Mouse (Mus musculus) CH12.LX (cell line): Measurements from ENCODE around the gene Cacna1c. TPM values are rescaled to one million over a fixed set of nuclear protein-coding genes. Genes with fewer than 3 reads are reported as not detected.

Experiments
- DNase-seq: peaks from one replicate; pipeline ENCODE4 v3.0.0-alpha.2; 2013; ENCODE audit errors: extremely low read depth
- H3K27ac ChIP-seq: 2 replicates; pipeline ENCODE4 v1.5.1; 2012; ENCODE audit warnings: low read depth, mild to moderate bottlenecking, control low read depth, moderate library complexity; ENCODE audit not compliant: insufficient read depth
- H3K27me3 ChIP-seq: replicated peaks from 2 replicates; pipeline ENCODE3; 2012; ENCODE audit warnings: inconsistent platforms
- H3K36me3 ChIP-seq, 2 experiments: replicated peaks in 1 of 2; 2 replicates each; pipeline versions ENCODE3 to v1.6.1; 2012; ENCODE audit warnings: inconsistent platforms in 1 of 2, low read length in 1 of 2, mild to moderate bottlenecking in 1 of 2, mixed read lengths in 1 of 2, moderate library complexity in 1 of 2; ENCODE audit not compliant: control insufficient read depth in 1 of 2, insufficient read depth in 1 of 2
- H3K4me1 ChIP-seq, 2 experiments: 2 replicates each; pipeline ENCODE4 v1.6.1; 2012; ENCODE audit warnings: inconsistent platforms in 1 of 2, moderate library complexity in 1 of 2; ENCODE audit not compliant: insufficient read depth in 2 of 2, control insufficient read depth in 1 of 2
- H3K4me2 ChIP-seq: 2 replicates; pipeline ENCODE4 v1.6.1; 2012; ENCODE audit warnings: low read depth, mild to moderate bottlenecking, control low read depth; ENCODE audit not compliant: poor library complexity, insufficient read depth, severe bottlenecking
- H3K4me3 ChIP-seq, 3 experiments: fragments of 150-350 bp in 1 of 3; sonication (generic) in 1 of 3; replicated peaks in 1 of 3; 2 replicates each; pipeline versions ENCODE3 to v1.5.1; 2011 to 2012; ENCODE audit warnings: low read depth in 2 of 3, low read length in 2 of 3, mild to moderate bottlenecking in 2 of 3, moderate library complexity in 2 of 3, control low read depth in 1 of 3, improper control_type of control experiment in 1 of 3, inconsistent platforms in 1 of 3, mixed read lengths in 1 of 3; ENCODE audit not compliant: poor library complexity in 1 of 3
- H3K79me2 ChIP-seq: replicated peaks from 2 replicates; pipeline ENCODE4 v1.6.1; 2012; ENCODE audit warnings: mild to moderate bottlenecking, moderate library complexity; ENCODE audit not compliant: control insufficient read depth, poor library complexity, insufficient read depth, severe bottlenecking; ENCODE audit errors: extremely low read depth
- H3K9ac ChIP-seq: 2 replicates; pipeline ENCODE4 v1.6.1; 2012; ENCODE audit warnings: low read depth, mild to moderate bottlenecking, control low read depth, moderate library complexity; ENCODE audit not compliant: insufficient read depth
- H3K9me3 ChIP-seq: replicated peaks from 2 replicates; pipeline ENCODE3; 2012; ENCODE audit warnings: low read length, inconsistent platforms, mixed read lengths
- CHD1 ChIP-seq: IDR thresholded peaks from 2 replicates; pipeline ENCODE4 v1.6.1; 2012; ENCODE audit warnings: low read depth, low read length, improper control_type of control experiment, inconsistent platforms
- CTCF ChIP-seq, 2 experiments: IDR thresholded peaks in 1 of 2; conservative IDR thresholded peaks in 1 of 2; 2 replicates each; pipeline ENCODE4 v1.5.1; 2011 to 2012; ENCODE audit warnings: low read depth in 2 of 2, low read length in 2 of 2, improper control_type of control experiment in 1 of 2, inconsistent platforms in 1 of 2, mild to moderate bottlenecking in 1 of 2, moderate library complexity in 1 of 2
- ETS1 ChIP-seq: conservative IDR thresholded peaks from 2 replicates; pipeline ENCODE4 v1.6.1; 2012; ENCODE audit warnings: low read depth, mild to moderate bottlenecking, inconsistent platforms, low read length, improper control_type of control experiment, moderate library complexity
- GABPA ChIP-seq: IDR thresholded peaks from 2 replicates; pipeline ENCODE4 v1.6.1; 2012; ENCODE audit warnings: low read depth, low read length, improper control_type of control experiment, inconsistent platforms; ENCODE audit not compliant: insufficient replicate concordance
- HCFC1 ChIP-seq: IDR thresholded peaks from 2 replicates; pipeline ENCODE4 v1.6.1; 2012; ENCODE audit warnings: low read depth, mild to moderate bottlenecking, inconsistent platforms, low read length, improper control_type of control experiment
- JUN ChIP-seq: IDR thresholded peaks from 2 replicates; pipeline ENCODE4 v1.6.1; 2011; ENCODE audit warnings: low read depth, mild to moderate bottlenecking, low read length, improper control_type of control experiment, moderate library complexity; ENCODE audit not compliant: insufficient read depth
- KAT2A ChIP-seq: IDR thresholded peaks from 2 replicates; pipeline ENCODE4 v1.6.1; 2012; ENCODE audit warnings: low read length, improper control_type of control experiment, inconsistent platforms; ENCODE audit not compliant: insufficient replicate concordance
- MAFK ChIP-seq: IDR thresholded peaks from 2 replicates; pipeline ENCODE4 v1.6.1; 2011; ENCODE audit warnings: low read length, improper control_type of control experiment; ENCODE audit not compliant: insufficient replicate concordance
- MEF2A ChIP-seq: IDR thresholded peaks from 2 replicates; pipeline ENCODE4 v1.6.1; 2014; ENCODE audit warnings: low read depth, mild to moderate bottlenecking, inconsistent platforms, low read length, improper control_type of control experiment, borderline replicate concordance
- MXI1 ChIP-seq: IDR thresholded peaks from 2 replicates; pipeline ENCODE4 v1.6.1; 2011; ENCODE audit warnings: mild to moderate bottlenecking, low read depth, low read length, improper control_type of control experiment
- MYC ChIP-seq: IDR thresholded peaks from 2 replicates; pipeline ENCODE4 v1.6.1; 2011; ENCODE audit warnings: low read depth, mild to moderate bottlenecking, improper control_type of control experiment, low read length
- NELFE ChIP-seq: IDR thresholded peaks from 2 replicates; pipeline ENCODE4 v1.6.1; 2011; ENCODE audit warnings: low read depth, low read length, improper control_type of control experiment
- PAX5 ChIP-seq: IDR thresholded peaks from 2 replicates; pipeline ENCODE4 v1.6.1; 2012; ENCODE audit warnings: low read length, inconsistent platforms, mixed read lengths
- POLR2AphosphoS2 ChIP-seq: IDR thresholded peaks from 2 replicates; pipeline ENCODE4 v1.6.1; 2011; ENCODE audit warnings: low read depth, low read length, improper control_type of control experiment
- RAD21 ChIP-seq: IDR thresholded peaks from 2 replicates; pipeline ENCODE4 v1.6.1; 2011; ENCODE audit warnings: low read depth, mild to moderate bottlenecking, low read length, improper control_type of control experiment, moderate library complexity
- RCOR1 ChIP-seq: conservative IDR thresholded peaks from 2 replicates; pipeline ENCODE4 v1.6.1; 2012; ENCODE audit warnings: low read depth, mild to moderate bottlenecking, inconsistent platforms, low read length, improper control_type of control experiment
- SIN3A ChIP-seq: IDR thresholded peaks from 2 replicates; pipeline ENCODE4 v1.6.1; 2012; ENCODE audit warnings: low read length, improper control_type of control experiment, inconsistent platforms
- SMC3 ChIP-seq: IDR thresholded peaks from 2 replicates; pipeline ENCODE4 v1.6.1; 2011; ENCODE audit warnings: low read depth, low read length, improper control_type of control experiment
- TBP ChIP-seq: conservative IDR thresholded peaks from 2 replicates; pipeline ENCODE4 v1.6.1; 2011; ENCODE audit warnings: low read depth, low read length, improper control_type of control experiment
- TCF12 ChIP-seq: IDR thresholded peaks from 2 replicates; pipeline ENCODE4 v1.6.1; 2014; ENCODE audit warnings: low read depth, mild to moderate bottlenecking, inconsistent platforms, low read length, improper control_type of control experiment
- UBTF ChIP-seq: IDR thresholded peaks from 2 replicates; pipeline ENCODE4 v1.6.1; 2012; ENCODE audit warnings: low read depth, mild to moderate bottlenecking, inconsistent platforms, low read length, improper control_type of control experiment, moderate library complexity
- ZC3H11A ChIP-seq: IDR thresholded peaks from 2 replicates; pipeline ENCODE4 v1.6.1; 2012; ENCODE audit warnings: low read depth, mild to moderate bottlenecking, inconsistent platforms, low read length, improper control_type of control experiment
- ZKSCAN1 ChIP-seq: IDR thresholded peaks from 2 replicates; pipeline ENCODE4 v1.6.1; 2012; ENCODE audit warnings: low read depth, inconsistent platforms, low read length, improper control_type of control experiment, borderline replicate concordance
- ZMIZ1 ChIP-seq: IDR thresholded peaks from 2 replicates; pipeline ENCODE4 v1.6.1; 2012; ENCODE audit warnings: low read depth, mild to moderate bottlenecking, inconsistent platforms, low read length, improper control_type of control experiment
- ZNF384 ChIP-seq: IDR thresholded peaks from 2 replicates; pipeline ENCODE4 v1.6.1; 2012; ENCODE audit warnings: low read depth, low read length, improper control_type of control experiment, inconsistent platforms
- dilution Hi-C: fragments of 300-500 bp; cut with MboI; formaldehyde crosslinking; loops from 2 replicates; pipeline ENCODE4 v1.14.3; 2020; ENCODE audit warnings: low sequenced_read_pairs; ENCODE audit not compliant: extremely low pct_unique_long_range_greater_than_20kb, extremely low pct_ligation_motif_present
- in situ Hi-C: fragments of 300-500 bp; cut with MboI; formaldehyde crosslinking; loops from 3 replicates; pipeline ENCODE4 v1.14.3; 2019; ENCODE audit warnings: low sequenced_read_pairs, low pct_ligation_motif_present, low pct_unique_long_range_greater_than_20kb, mixed read lengths
- polyA plus RNA-seq: library from polyadenylated mRNA; unstranded; fragments of >175 nt; gene quantifications from 2 replicates; pipeline ENCODE4 v1.2.1, GENCODE M21; 2012; ENCODE audit warnings: low read depth; ENCODE audit not compliant: insufficient read length
- total RNA-seq, 2 experiments: library from RNA; depleted of rRNA; stranded (reverse); fragments of 300-350 nt in 1 of 2; fragments of >200 nt in 1 of 2; gene quantifications; 2 replicates each; pipeline ENCODE4 v1.2.3; 2012 to 2014

Gene Cacna1c
- total and polyA plus RNA-seq, 3 experiments, result 0.04 TPM; not detected in 2

GRCm38 (mm10) chr6:118926669-118927068 is 269.5 kb downstream of the Cacna1c start:
- H3K4me1 ChIP-seq, result no peaks in the 10 kb centered on the region
- no peaks in the 10 kb centered on the region for H3K36me3 ChIP-seq
- H3K4me3 ChIP-seq, result no peak overlapping the region
- no peak for DNase-seq
- in situ Hi-C loops (loop anchor here (25.0 kb wide), 1 partner anchor 186 kb away; no protein-coding TSS in a partner anchor), dilution Hi-C loops (no loop called here)
- H3K4me2 ChIP-seq, result no peak overlapping the region
- TF ChIP-seq MEF2A (no peak), SIN3A (no peak), NELFE (no peak), HCFC1 (no peak), GABPA (no peak), SMC3 (no peak), ZC3H11A (no peak), ZKSCAN1 (no peak), MYC (no peak), KAT2A (no peak), ZMIZ1 (no peak), ZNF384 (no peak)
- H3K27me3 ChIP-seq, result peaks cover 85% of the 10 kb centered on the region
- no peaks in the 10 kb centered on the region for H3K9me3 ChIP-seq
- no peak overlapping the region for H3K27ac ChIP-seq
- H3K9ac ChIP-seq, result no peak overlapping the region
- no peaks in the 10 kb centered on the region for H3K79me2 ChIP-seq

- no peaks in the 10 kb centered on the region for H3K9me3 ChIP-seq
- in situ Hi-C loops (no loop called here), dilution Hi-C loops (no loop called here)
Observed at GRCm38 (mm10) chr6:118924426-118924825, 271.8 kb downstream of the Cacna1c start.

More at GRCm38 (mm10) chr6:118924426-118924825, 271.8 kb downstream of the Cacna1c start:
- H3K27me3 ChIP-seq, result peaks cover 87% of the 10 kb centered on the region
- no peak overlapping the region for H3K9ac ChIP-seq
- H3K4me1 ChIP-seq, result no peaks in the 10 kb centered on the region
- H3K4me2 ChIP-seq, result no peak overlapping the region
- H3K4me3 ChIP-seq, result no peak overlapping the region
- H3K79me2 ChIP-seq, result no peaks in the 10 kb centered on the region
- no peaks in the 10 kb centered on the region for H3K36me3 ChIP-seq
- DNase-seq, result no peak
- no peak for TF ChIP-seq MXI1
- TF ChIP-seq CTCF (conservative IDR thresholded peaks at IDR 0.05 in 1 of 2, IDR thresholded peaks at IDR 0.05 in 1 of 2; ENCODE audit: low read depth in 2 of 2, low read length in 2 of 2), result no peak
- no peak for TF ChIP-seq ZNF384
- TF ChIP-seq GABPA, result no peak
- no peak for TF ChIP-seq CHD1
- TF ChIP-seq TBP, result no peak
- TF ChIP-seq MAFK, result no peak
- no peak for TF ChIP-seq RCOR1
- no peak for TF ChIP-seq RAD21
- no peak for TF ChIP-seq UBTF
- no peak for TF ChIP-seq TCF12
- TF ChIP-seq PAX5, result no peak
- TF ChIP-seq POLR2AphosphoS2, result no peak
- TF ChIP-seq JUN, result no peak
- TF ChIP-seq ZC3H11A, result no peak
- TF ChIP-seq ETS1, result no peak
- TF ChIP-seq, all 38 proteins: peak for 0
- no peak overlapping the region for H3K27ac ChIP-seq
